18 mouse cellular contexts compared by ENCODE assay signal in the genomic region with DNA sequence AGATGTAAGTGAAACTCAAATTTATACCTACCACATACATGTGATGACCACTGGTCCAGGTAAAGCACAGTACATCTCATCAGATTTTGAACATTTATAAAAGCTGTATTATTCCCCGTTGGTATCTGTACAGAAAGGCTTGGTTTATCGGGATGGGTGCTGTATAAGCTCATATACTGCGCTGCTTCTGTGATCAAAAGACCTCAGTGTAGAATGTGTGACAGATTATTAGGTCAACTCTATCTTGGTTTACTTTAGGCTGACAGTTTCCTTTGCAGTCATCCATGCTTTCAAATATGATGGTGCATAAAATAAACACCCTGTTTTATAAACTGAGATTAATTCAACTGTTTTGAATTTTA.
DNase-seq lines count a peak whose midpoint lies in the region; ATAC-seq lines count a peak whose summit lies in the region.
"Had no signal": no experiment of that assay in that cellular context is flagged by ENCODE, and none has a peak within 500 bp of the region (broad histone marks: within the 10 kb centered on the region; RNA-seq: fewer than 3 reads in every experiment).

No protein-coding gene starts in this region.

- H3K4me2 ChIP-seq in forebrain, embryonic 16.5 days (ENCODE audit: low read length) = no peak overlapping the region
- no peak overlapping the region for H3K4me2 ChIP-seq in forebrain, embryonic 15.5 days (replicated peaks)
- no peak overlapping the region for H3K4me2 ChIP-seq in midbrain, embryonic 11.5 days
- no peak overlapping the region for H3K4me2 ChIP-seq in midbrain, embryonic 14.5 days (ENCODE audit: low read length)
- no peak overlapping the region for H3K4me2 ChIP-seq in neural tube, embryonic 13.5 days
- H3K4me2 ChIP-seq: embryonic facial prominence, embryonic 13.5 days; intestine, embryonic 15.5 days had no signal

- H3K27ac ChIP-seq in forebrain, embryonic 16.5 days (ENCODE audit: low read length) = no peak overlapping the region
- H3K27ac ChIP-seq in forebrain, embryonic 15.5 days (replicated peaks) = no peak overlapping the region
- H3K27ac ChIP-seq in midbrain, embryonic 11.5 days (ENCODE audit: low read depth, low read length) = no peak overlapping the region
- no peak overlapping the region for H3K27ac ChIP-seq in midbrain, embryonic 14.5 days (replicated peaks; ENCODE audit: low read depth, low read length)
- no peak overlapping the region for H3K27ac ChIP-seq in neural tube, embryonic 13.5 days (replicated peaks)
- H3K27ac ChIP-seq: embryonic facial prominence, embryonic 13.5 days; heart, embryonic 10.5 days; intestine, embryonic 15.5 days had no signal

- 90% methylated on average over 3 of the region's 3 CpGs for WGBS in forebrain, embryonic 16.5 days
- WGBS in forebrain, embryonic 15.5 days = 85% methylated on average over 3 of the region's 3 CpGs
- 90% methylated on average over 3 of the region's 3 CpGs for WGBS in midbrain, embryonic 11.5 days
- WGBS in midbrain, embryonic 14.5 days = 70% methylated on average over 3 of the region's 3 CpGs
- WGBS in neural tube, embryonic 13.5 days = 75% methylated on average over 3 of the region's 3 CpGs

- no peaks in the 10 kb centered on the region for H3K36me3 ChIP-seq in forebrain, embryonic 16.5 days (ENCODE audit: control insufficient read depth, insufficient read depth)
- no peaks in the 10 kb centered on the region for H3K36me3 ChIP-seq in forebrain, embryonic 15.5 days
- H3K36me3 ChIP-seq in midbrain, embryonic 11.5 days (ENCODE audit: control insufficient read depth, insufficient read depth, low read length) = no peaks in the 10 kb centered on the region
- no peaks in the 10 kb centered on the region for H3K36me3 ChIP-seq in midbrain, embryonic 14.5 days (ENCODE audit: control insufficient read depth, insufficient read depth, low read length)
- H3K36me3 ChIP-seq in neural tube, embryonic 13.5 days = no peaks in the 10 kb centered on the region
- H3K36me3 ChIP-seq: embryonic facial prominence, embryonic 13.5 days; heart, embryonic 10.5 days; intestine, embryonic 15.5 days had no signal

- ATAC-seq in forebrain, embryonic 16.5 days = 0 out of 2 replicates have a peak, but pooled peaks have one; percentile 15
- ATAC-seq in forebrain, embryonic 15.5 days (replicated peaks) = no peak
- ATAC-seq in midbrain, embryonic 11.5 days (ENCODE audit: low FRiP score) = peak; percentile 10; the same call in 1 of the 2 replicates
- no peak for ATAC-seq in midbrain, embryonic 14.5 days (ENCODE audit: low FRiP score, low TSS enrichment)
- 0 out of 2 replicates have a peak, but pooled peaks have one; percentile 8 for ATAC-seq in neural tube, embryonic 13.5 days (ENCODE audit: low read depth)
- ATAC-seq: intestine, embryonic 15.5 days had no signal

- H3K9ac ChIP-seq in forebrain, embryonic 16.5 days (replicated peaks; ENCODE audit: low read depth, low read length) = no peak overlapping the region
- no peak overlapping the region for H3K9ac ChIP-seq in forebrain, embryonic 15.5 days (replicated peaks)
- H3K9ac ChIP-seq in midbrain, embryonic 11.5 days (ENCODE audit: low read length) = no peak overlapping the region
- H3K9ac ChIP-seq in midbrain, embryonic 14.5 days (replicated peaks; ENCODE audit: low read length) = no peak overlapping the region
- H3K9ac ChIP-seq in neural tube, embryonic 13.5 days = no peak overlapping the region
- H3K9ac ChIP-seq: embryonic facial prominence, embryonic 13.5 days; intestine, embryonic 15.5 days had no signal

- peaks cover 13% of the 10 kb centered on the region for H3K4me1 ChIP-seq in forebrain, embryonic 16.5 days (replicated peaks; ENCODE audit: control insufficient read depth, insufficient read depth, low read length)
- H3K4me1 ChIP-seq in forebrain, embryonic 15.5 days = peaks cover 16% of the 10 kb centered on the region; the same call in 1 of the 2 replicates
- H3K4me1 ChIP-seq in midbrain, embryonic 11.5 days (ENCODE audit: control insufficient read depth, insufficient read depth, low read length) = peaks cover 3% of the 10 kb centered on the region
- H3K4me1 ChIP-seq in midbrain, embryonic 14.5 days (ENCODE audit: control insufficient read depth, insufficient read depth, low read length) = peaks cover 25% of the 10 kb centered on the region
- peaks cover 24% of the 10 kb centered on the region for H3K4me1 ChIP-seq in neural tube, embryonic 13.5 days (replicated peaks)
- H3K4me1 ChIP-seq: intestine, embryonic 15.5 days had no signal

- no peak overlapping the region for H3K4me3 ChIP-seq in forebrain, embryonic 16.5 days (replicated peaks; ENCODE audit: low read length)
- no peak overlapping the region for H3K4me3 ChIP-seq in forebrain, embryonic 15.5 days
- H3K4me3 ChIP-seq in midbrain, embryonic 11.5 days (ENCODE audit: low read depth, low read length) = no peak overlapping the region
- no peak overlapping the region for H3K4me3 ChIP-seq in midbrain, embryonic 14.5 days (replicated peaks; ENCODE audit: low read depth, low read length)
- no peak overlapping the region for H3K4me3 ChIP-seq in neural tube, embryonic 13.5 days
- H3K4me3 ChIP-seq: embryonic facial prominence, embryonic 13.5 days; heart, embryonic 10.5 days; intestine, embryonic 15.5 days had no signal

- no peak for DNase-seq in midbrain, embryonic 11.5 days (ENCODE audit: low spot score, missing footprints)
- no peak for DNase-seq in midbrain, embryonic 14.5 days
- no peak for DNase-seq in neural tube, embryonic 10.5 days (ENCODE audit: extremely low spot score, low spot score)
- DNase-seq: adrenal gland, adult 2 months; adrenal gland, postnatal 25 days; cerebellum, adult 18-20 months; cerebellum, adult 9-11 months; cerebellum, postnatal 36 days; gastrocnemius, postnatal 10 days; heart, adult 18-20 months; heart, postnatal 10 days; heart, postnatal 4 days had no signal

- no peaks in the 10 kb centered on the region for H3K9me3 ChIP-seq in forebrain, embryonic 16.5 days (ENCODE audit: control insufficient read depth, low read length)
- no peaks in the 10 kb centered on the region for H3K9me3 ChIP-seq in forebrain, embryonic 15.5 days
- no peaks in the 10 kb centered on the region for H3K9me3 ChIP-seq in midbrain, embryonic 11.5 days (ENCODE audit: control insufficient read depth, low read length)
- no peaks in the 10 kb centered on the region for H3K9me3 ChIP-seq in midbrain, embryonic 14.5 days (ENCODE audit: control insufficient read depth, low read length)
- H3K9me3 ChIP-seq in neural tube, embryonic 13.5 days = no peaks in the 10 kb centered on the region
- H3K9me3 ChIP-seq: embryonic facial prominence, embryonic 13.5 days; heart, embryonic 10.5 days; intestine, embryonic 15.5 days had no signal

- H3K27me3 ChIP-seq in forebrain, embryonic 16.5 days (replicated peaks; ENCODE audit: control insufficient read depth, insufficient read depth, low read length) = no peaks in the 10 kb centered on the region
- H3K27me3 ChIP-seq in forebrain, embryonic 15.5 days = no peaks in the 10 kb centered on the region
- H3K27me3 ChIP-seq in midbrain, embryonic 11.5 days (ENCODE audit: control insufficient read depth, insufficient read depth, low read length) = no peaks in the 10 kb centered on the region
- H3K27me3 ChIP-seq in midbrain, embryonic 14.5 days (ENCODE audit: control insufficient read depth, insufficient read depth, low read length) = no peaks in the 10 kb centered on the region
- no peaks in the 10 kb centered on the region for H3K27me3 ChIP-seq in neural tube, embryonic 13.5 days
- H3K27me3 ChIP-seq: embryonic facial prominence, embryonic 13.5 days; intestine, embryonic 15.5 days had no signal

Comparison
In these comparisons a context has a peak if more than half of its experiments do, and no peak if none do; other contexts are left out.
1. ATAC-seq: peak in forebrain, embryonic 16.5 days (single experiment), midbrain, embryonic 11.5 days (single experiment) and neural tube, embryonic 13.5 days (single experiment); none in forebrain, embryonic 15.5 days (single experiment) and midbrain, embryonic 14.5 days (single experiment).